Mouse (Mus musculus) neural tube, embryonic 12.5 days (tissue): ENCODE measurements around the gene Rundc3b. TPM values are rescaled to one million over a fixed set of nuclear protein-coding genes. Genes with fewer than 3 reads are reported as not detected.
A peak's percentile ranks its signal among the peaks of the same experiment; 100 is the strongest.

ENCODE experiments used
- ATAC-seq: fragments of 200-750 bp; cut with Nextera tagmentation; 2 replicates; pipeline ENCODE4 v1.8.0; 2017; ENCODE audit warnings: low read depth, mild to moderate bottlenecking, moderate TSS enrichment, moderate library complexity; ENCODE audit not compliant: low FRiP score
- H3K27ac ChIP-seq: fragments of 300-500 bp; sonication (generic); 2 replicates; pipeline ENCODE4 v1.5.1; 2016
- H3K27me3 ChIP-seq: fragments of 300-500 bp; sonication (generic); replicated peaks from 2 replicates; pipeline ENCODE4 v1.6.1; 2016; ENCODE audit warnings: mild to moderate bottlenecking
- H3K36me3 ChIP-seq: fragments of 300-500 bp; sonication (generic); 2 replicates; pipeline ENCODE4 v1.6.1; 2016; ENCODE audit warnings: mild to moderate bottlenecking
- H3K4me1 ChIP-seq: fragments of 300-500 bp; sonication (generic); 2 replicates; pipeline ENCODE4 v1.6.1; 2016
- H3K4me2 ChIP-seq: fragments of 300-500 bp; sonication (generic); replicated peaks from 2 replicates; pipeline ENCODE4 v1.6.1; 2016; ENCODE audit warnings: mild to moderate bottlenecking
- H3K4me3 ChIP-seq: fragments of 300-500 bp; sonication (generic); 2 replicates; pipeline ENCODE4 v1.5.1; 2016
- H3K9ac ChIP-seq: fragments of 300-500 bp; sonication (generic); 2 replicates; pipeline ENCODE4 v1.6.1; 2016; ENCODE audit warnings: mild to moderate bottlenecking
- H3K9me3 ChIP-seq: fragments of 300-500 bp; sonication (generic); 2 replicates; pipeline ENCODE4 v1.6.1; 2016; ENCODE audit warnings: mild to moderate bottlenecking
- WGBS: fragments of 180-500 bp; shearing (Covaris S2); methylation state at CpG from one replicate; pipeline ENCODE4 v1.1.7; 2016; 5-methylcytosine and 5-hydroxymethylcytosine counted together
- polyA plus RNA-seq: library from polyadenylated mRNA; unstranded; fragments of >200 nt; fragmentation: Nextera tagmentation; extraction: Ambion mirVana; gene quantifications from 2 replicates; pipeline ENCODE4 v1.2.1, GENCODE M21; 2016

Rundc3b gene
- polyA plus RNA-seq: 25.9 and 30.2 TPM in 2 replicates

DNA sequence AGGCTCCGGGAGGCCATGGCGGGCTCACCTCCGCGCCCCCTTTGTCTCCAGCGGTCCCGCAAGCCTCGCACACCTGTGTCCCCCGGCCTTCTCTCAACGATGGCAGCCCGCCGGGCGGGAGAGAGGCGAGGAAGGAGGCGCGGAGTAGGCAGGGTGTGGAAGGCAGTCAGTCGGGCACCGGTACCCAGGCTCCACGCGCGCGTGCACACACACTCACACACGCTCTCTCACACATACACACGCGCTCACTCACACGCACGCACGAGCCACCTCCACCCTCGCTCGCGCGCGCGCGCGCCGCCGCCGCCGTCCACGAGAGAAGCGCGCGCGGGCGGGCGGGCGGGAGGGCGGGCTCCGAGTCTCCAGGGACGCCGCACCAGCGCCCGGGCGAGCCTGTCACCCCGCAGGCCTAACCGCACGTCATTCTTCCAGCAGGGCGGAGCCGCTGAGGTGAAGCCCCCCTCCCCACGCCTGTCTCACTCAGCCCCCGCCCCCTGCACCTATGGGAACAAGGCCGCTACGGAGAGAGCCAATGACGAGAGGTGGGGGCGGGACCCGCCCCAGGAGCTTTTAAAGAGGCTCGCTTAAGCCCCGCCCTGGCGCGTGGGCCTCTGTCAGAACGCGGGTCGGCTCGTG, at the start of gene Rundc3b:
TSS of gene Rundc3b (minus strand) at position 357 of the 636 bp plus-strand sequence.
- no peaks in the 10 kb centered on the region for H3K4me1 ChIP-seq
- no peaks in the 10 kb centered on the region for H3K9me3 ChIP-seq
- no peaks in the 10 kb centered on the region for H3K36me3 ChIP-seq
- under 1% methylated on average over 51 of the region's 74 CpGs for WGBS
- peak within 1 kb of the TSS; percentile 90 for H3K4me2 ChIP-seq
- ATAC-seq: peak; percentile 98
- peak within 1 kb of the TSS; percentile 86 for H3K4me3 ChIP-seq
- no peaks in the 10 kb centered on the region for H3K27me3 ChIP-seq
- H3K27ac ChIP-seq: peak within 1 kb of the TSS; percentile 79
- H3K9ac ChIP-seq: peak within 1 kb of the TSS; percentile 87

- no peak overlapping the region for H3K9ac ChIP-seq
- H3K27me3 ChIP-seq: no peaks in the 10 kb centered on the region
- no peaks in the 10 kb centered on the region for H3K9me3 ChIP-seq
- no peaks in the 10 kb centered on the region for H3K4me1 ChIP-seq
- H3K4me2 ChIP-seq: no peak overlapping the region
- no peaks in the 10 kb centered on the region for H3K36me3 ChIP-seq
- no peak overlapping the region for H3K27ac ChIP-seq
- no peak for ATAC-seq
- H3K4me3 ChIP-seq: no peak overlapping the region
- 92% methylated on average over 1 of the region's 1 CpGs for WGBS
These were observed 46.9 kb upstream of the Rundc3b start for GRCm38 (mm10) chr5:8669606-8670005.

- Histone ChIP-seq H3K4me2 (no peak overlapping the region), H3K27ac (no peak overlapping the region), H3K27me3 (no peaks in the 10 kb centered on the region), H3K4me1 (no peaks in the 10 kb centered on the region), H3K9me3 (no peaks in the 10 kb centered on the region), H3K36me3 (no peaks in the 10 kb centered on the region), H3K4me3 (no peak overlapping the region), H3K9ac (no peak overlapping the region)
- 85% methylated on average over 9 of the region's 9 CpGs for WGBS
- ATAC-seq: no peak
These were observed 45.2 kb upstream of the Rundc3b start for GRCm38 (mm10) chr5:8667758-8668474.

DNA sequence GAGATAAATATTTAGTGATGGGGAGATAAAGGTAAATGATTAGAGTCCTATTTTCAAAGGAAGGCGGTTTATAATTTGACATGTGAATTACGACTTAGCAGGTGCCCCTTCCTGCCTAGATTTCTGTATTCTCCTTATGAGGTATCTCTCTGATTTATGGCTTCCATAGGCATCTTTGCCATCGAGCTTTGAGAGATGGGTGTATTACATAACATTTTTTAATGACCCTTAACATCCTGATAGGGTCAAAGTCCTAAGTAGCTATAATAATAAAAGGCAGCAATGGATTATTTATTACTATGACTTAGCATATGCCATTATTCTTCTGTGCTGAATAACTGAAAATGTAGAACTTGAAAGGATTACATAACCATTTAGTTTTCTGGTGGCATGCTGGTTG, 41.9 kb upstream of the Rundc3b start:
- no peak for ATAC-seq
- H3K9me3 ChIP-seq: no peaks in the 10 kb centered on the region
- no peaks in the 10 kb centered on the region for H3K36me3 ChIP-seq

DNA sequence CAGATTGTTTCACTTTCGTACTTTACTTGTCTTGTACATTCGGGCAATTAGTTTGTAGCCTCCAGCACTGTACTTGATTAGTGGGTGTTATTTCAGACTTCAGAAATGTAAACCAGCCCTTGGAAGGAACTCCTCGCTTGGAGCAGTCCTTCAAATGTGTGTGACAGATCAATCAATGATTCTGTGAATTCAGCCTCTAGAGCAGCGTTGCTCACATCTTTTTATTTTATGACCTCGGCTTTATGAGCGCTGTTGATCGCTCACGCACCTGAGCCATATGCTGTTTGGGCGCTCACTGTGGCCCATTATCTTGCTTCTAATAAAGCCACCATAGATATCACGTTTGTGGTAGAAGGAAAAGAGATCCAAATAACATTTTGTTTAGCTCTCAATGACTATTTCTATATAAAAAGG, 38.0 kb upstream of the Rundc3b start:
- ATAC-seq: peak; percentile 53; the same call in 1 of the 2 replicates

More for the DNA sequence above, 41.9 kb upstream of the Rundc3b start:
- H3K4me1 ChIP-seq: peaks cover 8% of the 10 kb centered on the region
- 61% methylated on average over 3 of the region's 3 CpGs for WGBS
- no peak overlapping the region for H3K4me3 ChIP-seq
- H3K4me2 ChIP-seq: no peak overlapping the region
- H3K27ac ChIP-seq: no peak overlapping the region
- H3K27me3 ChIP-seq: no peaks in the 10 kb centered on the region
- H3K9ac ChIP-seq: no peak overlapping the region

GRCm38 (mm10) chr5:8659911-8660737, 37.4 kb upstream of the Rundc3b start, which contains the start of gene Abcb1a:
Abcb1a (plus strand) TSS chr5:8660077.
- whole genome bisulfite sequencing: 7% methylated on average over 37 of the region's 37 CpGs
- Histone ChIP-seq H3K4me3 (peak within 1 kb of the TSS; percentile 36), H3K4me1 (peaks cover 8% of the 10 kb centered on the region), H3K27ac (no peak within 1 kb of the TSS), H3K9ac (peak within 1 kb of the TSS; percentile 44; the same call in 1 of the 2 replicates), H3K36me3 (no peaks in the 10 kb centered on the region), H3K9me3 (no peaks in the 10 kb centered on the region), H3K4me2 (peak within 1 kb of the TSS; percentile 77), H3K27me3 (no peaks in the 10 kb centered on the region)
- peak; percentile 74 for ATAC-seq

More for the DNA sequence above, 38.0 kb upstream of the Rundc3b start:
- H3K27ac ChIP-seq: no peak overlapping the region
- no peaks in the 10 kb centered on the region for H3K9me3 ChIP-seq
- peaks cover 8% of the 10 kb centered on the region for H3K4me1 ChIP-seq
- no peaks in the 10 kb centered on the region for H3K36me3 ChIP-seq
- peak overlapping the region; percentile 36; the same call in 1 of the 2 replicates for H3K4me3 ChIP-seq
- H3K27me3 ChIP-seq: no peaks in the 10 kb centered on the region
- H3K9ac ChIP-seq: no peak overlapping the region
- WGBS: 65% methylated on average over 10 of the region's 10 CpGs
- peak overlapping the region; percentile 77 for H3K4me2 ChIP-seq

- Histone ChIP-seq H3K27me3 (no peaks in the 10 kb centered on the region), H3K27ac (no peak overlapping the region), H3K4me1 (no peaks in the 10 kb centered on the region), H3K9me3 (no peaks in the 10 kb centered on the region), H3K9ac (no peak overlapping the region), H3K36me3 (no peaks in the 10 kb centered on the region), H3K4me2 (no peak overlapping the region), H3K4me3 (no peak overlapping the region)
- no peak for ATAC-seq
- WGBS: 91% methylated on average over 2 of the region's 2 CpGs
These were observed 29.3 kb upstream of the Rundc3b start for GRCm38 (mm10) chr5:8652085-8652484.

DNA sequence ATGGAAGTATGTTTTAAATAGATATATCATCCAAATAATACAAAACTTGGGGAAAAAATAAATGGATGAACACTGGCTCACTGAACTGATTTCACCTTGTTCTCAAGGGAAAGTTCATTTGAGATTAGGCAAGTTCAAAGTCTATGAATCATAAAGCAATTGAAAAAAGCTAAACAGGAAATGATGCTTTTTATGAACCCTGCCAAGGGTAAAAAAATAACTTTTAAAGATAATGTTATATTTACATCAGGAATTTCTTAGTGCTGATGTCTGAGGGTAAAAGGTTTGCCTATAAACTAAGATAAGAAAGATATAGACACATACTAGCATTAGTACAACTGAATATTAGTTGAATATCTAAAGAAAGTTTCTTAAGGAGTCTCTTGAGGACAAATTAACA, 26.0 kb upstream of the Rundc3b start:
- H3K4me1 ChIP-seq: no peaks in the 10 kb centered on the region
- no peaks in the 10 kb centered on the region for H3K36me3 ChIP-seq
- H3K9ac ChIP-seq: no peak overlapping the region
- H3K27ac ChIP-seq: no peak overlapping the region
- H3K4me3 ChIP-seq: no peak overlapping the region
- no peak overlapping the region for H3K4me2 ChIP-seq
- H3K27me3 ChIP-seq: no peaks in the 10 kb centered on the region
- ATAC-seq: no peak
- H3K9me3 ChIP-seq: no peaks in the 10 kb centered on the region

DNA sequence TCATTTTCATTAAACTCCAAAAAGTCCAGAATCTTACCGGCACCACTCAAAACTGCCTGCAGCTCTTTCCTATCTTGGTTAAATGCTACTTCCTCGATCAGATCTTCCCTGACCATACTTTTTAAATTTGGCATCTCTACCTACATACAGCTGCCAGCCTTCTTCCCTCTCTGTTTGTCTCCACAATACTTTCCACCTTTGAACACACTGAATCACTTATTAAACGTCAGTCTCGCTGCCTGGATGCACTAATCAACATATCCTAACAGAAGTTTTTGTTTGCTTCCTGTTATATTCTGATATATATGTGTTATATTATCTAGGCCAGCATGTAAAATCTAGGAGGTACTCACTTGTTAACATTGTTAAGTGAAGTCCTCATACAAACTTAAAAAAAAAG, 25.5 kb upstream of the Rundc3b start:
- Histone ChIP-seq H3K9me3 (no peaks in the 10 kb centered on the region), H3K4me1 (no peaks in the 10 kb centered on the region), H3K36me3 (no peaks in the 10 kb centered on the region), H3K27ac (no peak overlapping the region), H3K4me2 (no peak overlapping the region), H3K27me3 (no peaks in the 10 kb centered on the region), H3K9ac (no peak overlapping the region), H3K4me3 (no peak overlapping the region)
- ATAC-seq: no peak
- 81% methylated on average over 4 of the region's 4 CpGs for WGBS

DNA sequence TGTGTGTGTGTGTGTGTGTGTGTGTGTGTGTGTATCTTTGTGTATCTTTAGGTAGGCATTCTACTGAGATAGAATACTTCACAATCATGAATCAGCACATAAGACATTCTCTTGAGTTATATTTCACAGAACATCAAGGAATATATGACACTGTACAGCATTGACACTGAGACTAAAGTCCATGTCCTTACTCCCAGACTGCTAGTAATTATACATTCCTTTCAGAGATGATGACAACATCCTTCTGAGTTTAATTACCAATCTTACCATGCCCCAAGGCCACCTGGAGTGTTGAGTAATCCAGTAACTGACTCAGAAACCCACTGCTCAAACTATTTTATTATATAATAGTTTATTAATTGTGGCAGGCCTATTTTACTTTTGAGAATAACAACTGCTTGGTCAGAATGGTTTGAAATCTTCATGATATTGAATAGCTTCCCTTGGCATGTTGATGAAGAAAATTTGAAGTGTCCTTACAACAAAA, 11.8 kb upstream of the Rundc3b start:
- Histone ChIP-seq H3K4me1 (no peaks in the 10 kb centered on the region), H3K36me3 (no peaks in the 10 kb centered on the region), H3K4me2 (no peak overlapping the region), H3K9me3 (no peaks in the 10 kb centered on the region), H3K27me3 (no peaks in the 10 kb centered on the region), H3K27ac (no peak overlapping the region), H3K4me3 (no peak overlapping the region), H3K9ac (no peak overlapping the region)
- ATAC-seq: no peak

DNA sequence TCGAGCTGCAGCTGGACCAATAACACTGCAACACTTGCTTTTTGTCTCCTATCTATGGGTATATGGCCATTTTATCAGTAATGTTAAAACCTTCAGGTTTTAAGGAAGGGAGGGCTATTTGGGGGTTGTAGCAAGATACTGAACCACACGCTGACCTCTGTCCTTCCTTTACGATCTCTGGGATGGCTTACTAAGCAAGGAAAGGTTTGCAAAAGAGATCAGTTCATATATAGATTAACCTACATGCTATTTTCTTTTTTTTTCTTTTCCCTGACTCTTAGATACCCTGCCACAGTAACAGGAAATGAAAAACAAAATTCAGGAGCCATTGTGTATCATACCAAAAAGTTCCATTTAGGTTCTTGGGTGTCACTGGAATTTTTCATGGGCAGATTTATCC, 10.1 kb upstream of the Rundc3b start:
- WGBS: 89% methylated on average over 3 of the region's 3 CpGs

DNA sequence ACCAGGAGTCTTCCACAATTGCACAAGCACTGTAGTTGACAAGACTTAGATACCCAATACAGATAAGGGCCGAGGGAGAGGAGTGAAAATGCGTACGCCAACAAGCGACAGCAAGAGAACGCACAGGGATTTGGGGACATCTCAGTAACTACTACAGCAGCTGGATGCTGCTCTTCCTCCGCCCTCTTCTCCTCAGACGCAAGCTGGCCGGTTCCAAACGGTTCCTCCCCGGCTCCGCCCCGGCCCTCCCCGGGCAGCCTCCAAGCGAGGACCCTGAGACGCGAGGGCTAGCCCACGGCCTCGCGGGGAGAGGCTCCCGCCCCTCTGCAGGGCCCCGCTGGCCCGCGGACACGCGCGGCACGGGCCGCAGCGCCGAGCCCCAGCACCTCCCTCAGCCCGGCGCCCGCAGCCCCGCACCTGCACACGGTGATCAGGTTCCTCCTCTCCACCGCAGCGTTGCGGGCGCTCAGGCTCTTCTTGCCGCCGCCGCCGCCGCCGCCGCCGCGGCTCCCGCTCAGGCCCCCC, 619 bp downstream of the Rundc3b start:
- no peaks in the 10 kb centered on the region for H3K4me1 ChIP-seq
- under 1% methylated on average over 45 of the region's 49 CpGs for WGBS
- H3K36me3 ChIP-seq: no peaks in the 10 kb centered on the region

More for the DNA sequence above, 10.1 kb upstream of the Rundc3b start:
- no peak for ATAC-seq
- Histone ChIP-seq H3K9me3 (no peaks in the 10 kb centered on the region), H3K27me3 (no peaks in the 10 kb centered on the region), H3K27ac (no peak overlapping the region), H3K9ac (no peak overlapping the region), H3K4me2 (no peak overlapping the region), H3K36me3 (no peaks in the 10 kb centered on the region), H3K4me1 (no peaks in the 10 kb centered on the region), H3K4me3 (no peak overlapping the region)

More for the DNA sequence above, 619 bp downstream of the Rundc3b start:
- no peaks in the 10 kb centered on the region for H3K9me3 ChIP-seq
- H3K4me3 ChIP-seq: peak overlapping the region; percentile 86
- peak overlapping the region; percentile 90 for H3K4me2 ChIP-seq
- H3K27me3 ChIP-seq: no peaks in the 10 kb centered on the region
- H3K9ac ChIP-seq: peak overlapping the region; percentile 87
- peak; percentile 75 for ATAC-seq
- H3K27ac ChIP-seq: peak overlapping the region; percentile 79
